Mouse (Mus musculus) embryo, embryonic 10.5 days (tissue): ENCODE measurements around the gene Bcor.
A peak's percentile ranks its signal among the peaks of the same experiment; 100 is the strongest.

ENCODE experiments used
- DNase-seq: peaks from one replicate; pipeline ENCODE4 v3.0.0-alpha.2; 2015; ENCODE audit warnings: low spot score

Bcor gene

GRCm38 (mm10) chrX:12062121-12062931, 97.8 kb downstream of the Bcor start:
- no peak for DNase-seq

DNA sequence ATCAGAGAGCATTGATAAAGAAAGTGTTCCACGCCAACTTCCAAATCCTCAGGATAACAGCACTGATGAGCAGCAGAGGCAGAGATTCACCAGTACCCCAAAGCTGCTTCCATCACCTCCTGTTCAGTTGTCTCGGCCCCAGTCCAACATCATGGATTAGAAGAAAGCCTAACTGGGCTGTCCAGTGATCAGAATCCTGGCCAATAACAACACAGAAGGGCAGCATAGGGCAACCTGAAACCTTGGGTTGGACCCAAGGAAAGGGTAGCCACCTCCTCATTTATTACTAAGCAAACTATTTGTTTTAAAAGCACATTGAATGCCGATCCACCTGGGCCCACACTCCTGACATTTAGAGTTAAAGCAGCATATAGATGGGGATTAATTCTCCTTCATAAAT, 99.3 kb downstream of the Bcor start:
- DNase-seq = no peak

DNA sequence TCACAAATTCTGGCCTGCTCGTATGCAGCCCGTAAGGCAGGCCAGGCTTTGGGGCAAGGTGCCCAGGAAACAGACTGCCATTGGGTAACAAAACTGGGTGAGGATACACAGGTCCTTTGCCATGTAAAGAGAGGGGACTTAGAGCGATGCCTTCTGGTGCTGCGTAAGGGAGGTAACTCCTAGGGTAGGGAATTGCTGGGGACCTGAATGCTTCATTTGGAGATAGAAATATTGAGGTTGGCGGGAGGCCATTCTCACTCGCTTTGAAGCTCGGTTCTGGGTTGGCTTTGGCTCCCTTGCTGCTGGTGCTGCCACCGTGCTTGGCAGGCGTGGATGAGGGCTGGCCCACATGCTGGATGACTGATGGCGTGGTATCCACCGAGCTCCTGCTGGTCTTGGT, 102.9 kb downstream of the Bcor start:
- DNase-seq = no peak

GRCm38 (mm10) chrX:12053315-12053914, 106.7 kb downstream of the Bcor start:
- no peak for DNase-seq

DNA sequence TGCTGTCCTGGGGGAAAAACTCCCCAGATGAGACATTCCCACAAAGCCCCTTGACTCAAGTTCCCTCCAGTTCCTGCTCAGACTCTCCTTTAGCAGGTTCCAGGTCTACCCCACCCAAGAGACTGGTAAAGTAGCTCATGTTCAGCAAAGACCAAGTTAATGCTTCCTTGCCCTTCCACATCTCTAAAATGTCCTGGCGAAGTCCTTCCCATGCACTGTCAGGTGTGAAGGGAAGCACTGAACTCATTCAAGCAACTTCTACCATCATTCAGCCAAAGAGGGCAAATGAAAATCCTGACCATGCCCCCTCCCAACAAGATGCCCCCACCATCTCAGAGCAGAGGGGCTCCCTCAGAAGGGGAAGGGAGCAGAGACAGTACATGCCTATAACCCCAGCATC, 107.5 kb downstream of the Bcor start:
- no peak for DNase-seq

- DNase-seq = no peak
Observed at GRCm38 (mm10) chrX:12048721-12049120, 111.4 kb downstream of the Bcor start.

- DNase-seq = no peak
Observed at GRCm38 (mm10) chrX:12048166-12048565, 112.0 kb downstream of the Bcor start.

DNA sequence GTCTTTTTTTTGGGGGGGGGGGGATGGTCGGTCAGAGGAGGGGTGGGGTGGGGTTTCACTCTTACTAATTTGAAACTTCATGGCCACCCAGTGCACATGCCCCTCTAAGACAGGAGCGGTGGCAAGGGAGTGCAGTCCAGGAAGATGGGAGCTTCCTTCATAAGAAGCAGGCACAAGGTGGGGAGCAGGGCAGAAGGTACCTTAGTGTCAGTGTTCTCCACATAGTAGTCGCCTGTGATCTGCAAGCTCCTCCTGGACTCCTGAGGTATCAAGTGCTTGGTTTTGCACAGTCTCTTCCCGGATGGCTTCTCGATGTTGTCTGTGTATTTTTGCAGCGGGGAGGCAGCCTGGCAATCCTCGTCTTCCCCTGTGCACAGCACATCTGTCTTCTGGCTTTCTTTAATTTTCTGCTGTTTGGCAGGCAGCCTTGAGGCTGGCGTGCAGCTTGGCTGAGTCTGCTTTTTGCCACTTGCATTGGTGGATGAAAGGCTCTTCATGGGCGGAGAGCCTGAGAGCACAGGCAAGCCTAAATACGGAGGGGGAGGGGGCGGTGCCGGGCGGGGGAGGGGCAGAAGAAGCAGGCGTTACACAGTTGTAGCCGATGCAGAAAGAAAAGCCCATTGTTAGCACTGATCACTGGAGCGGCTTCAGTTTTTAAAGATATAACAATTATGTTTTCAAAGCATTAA, 112.8 kb downstream of the Bcor start:
- DNase-seq = no peak

- no peak for DNase-seq
Observed at GRCm38 (mm10) chrX:12046676-12047075, 113.5 kb downstream of the Bcor start.

DNA sequence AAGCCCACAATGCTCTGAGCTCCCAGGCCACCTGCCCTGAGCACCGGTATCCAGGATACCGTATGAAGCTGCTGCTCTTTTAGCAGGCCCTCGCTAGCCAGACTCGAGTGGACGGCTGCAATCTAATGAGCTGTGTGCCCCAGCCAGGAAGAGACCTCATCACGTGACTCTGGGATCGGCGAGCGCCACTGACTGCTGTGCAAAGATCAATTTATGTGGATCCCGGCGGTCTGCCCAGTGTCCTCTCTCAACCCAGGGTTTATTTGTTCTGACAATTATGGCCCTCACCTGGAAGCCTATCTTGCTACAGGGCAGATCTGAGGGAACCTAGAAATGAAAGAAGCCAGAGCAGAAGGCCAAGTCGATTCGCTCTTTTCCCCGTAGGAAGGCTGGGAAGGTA, 116.8 kb downstream of the Bcor start:
- no peak for DNase-seq

DNA sequence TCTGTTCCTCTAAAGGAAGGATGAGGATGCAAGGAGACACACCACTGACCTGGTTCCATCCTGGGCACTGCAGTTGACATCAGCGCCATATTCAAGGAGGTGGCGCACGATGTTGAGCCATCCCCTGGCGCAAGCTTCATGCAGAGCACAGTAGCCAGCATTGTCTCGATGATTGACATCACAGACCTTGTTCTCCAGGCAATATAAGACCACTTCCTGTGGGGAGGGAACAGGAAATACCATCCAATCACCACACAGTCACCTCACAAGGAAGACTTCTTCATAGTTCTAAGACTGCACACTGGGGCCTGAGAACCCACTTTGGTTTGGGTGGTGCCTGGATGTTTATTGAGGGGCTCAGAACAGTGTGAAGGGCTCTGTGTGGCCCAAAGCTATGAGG, 118.7 kb downstream of the Bcor start:
- no peak for DNase-seq

- DNase-seq = no peak
Observed at GRCm38 (mm10) chrX:12014726-12015464, 145.3 kb downstream of the Bcor start.

- no peak for DNase-seq
Observed at GRCm38 (mm10) chrX:12010660-12011059, 149.5 kb downstream of the Bcor start.

DNA sequence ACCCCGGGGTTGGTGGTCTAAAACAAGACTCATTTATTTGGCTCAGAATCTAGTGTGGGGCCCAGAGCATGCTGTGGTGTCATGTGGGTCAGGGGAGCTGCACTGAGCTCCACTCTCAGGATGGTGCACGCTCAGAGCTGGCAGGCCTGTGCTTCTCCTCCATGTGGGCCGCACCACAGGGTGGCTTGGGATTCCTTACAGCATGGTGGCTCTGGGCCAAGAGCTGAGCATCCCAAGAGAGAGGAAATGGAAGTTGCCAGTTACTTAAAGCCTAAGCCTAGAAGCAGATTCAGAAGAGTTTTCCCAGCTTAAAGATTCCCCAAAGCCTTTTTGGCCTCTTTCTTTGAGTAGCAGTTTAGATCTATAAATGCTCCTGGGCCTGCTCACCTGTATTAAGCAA, 151.1 kb downstream of the Bcor start:
- no peak for DNase-seq

DNA sequence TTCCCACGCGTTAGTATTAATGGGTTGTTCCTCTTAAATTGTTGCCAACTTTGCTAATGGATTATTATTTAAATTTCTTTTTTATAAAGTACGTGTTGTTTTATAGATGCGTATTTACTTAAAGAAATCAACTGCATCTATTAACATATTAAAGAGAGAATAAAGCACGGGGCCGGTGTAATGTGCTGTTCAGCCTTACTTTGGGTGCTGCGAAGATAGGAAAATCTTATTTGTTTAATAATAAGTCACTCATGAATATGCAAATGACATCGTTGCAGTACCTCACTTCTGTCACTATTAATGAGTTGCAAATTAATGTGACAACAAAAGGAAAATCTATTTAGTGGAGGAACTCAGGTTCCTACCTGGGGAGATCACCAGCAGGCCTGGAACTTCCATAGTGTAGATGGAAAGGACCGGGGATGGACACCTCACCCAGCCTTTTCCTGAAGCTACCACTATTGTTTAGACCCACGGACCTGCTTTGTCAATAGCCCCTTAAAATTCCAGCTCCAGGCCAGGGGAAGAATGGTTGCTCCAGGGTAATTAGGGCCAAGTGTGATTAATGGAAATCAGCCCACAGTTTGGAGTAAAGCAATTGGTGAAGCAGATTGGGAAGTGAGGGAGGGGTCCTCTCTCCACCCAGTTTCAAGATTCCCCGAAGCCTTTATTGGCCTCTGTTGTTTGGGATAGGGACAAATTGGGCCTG, 152.2 kb downstream of the Bcor start:
- no peak for DNase-seq

DNA sequence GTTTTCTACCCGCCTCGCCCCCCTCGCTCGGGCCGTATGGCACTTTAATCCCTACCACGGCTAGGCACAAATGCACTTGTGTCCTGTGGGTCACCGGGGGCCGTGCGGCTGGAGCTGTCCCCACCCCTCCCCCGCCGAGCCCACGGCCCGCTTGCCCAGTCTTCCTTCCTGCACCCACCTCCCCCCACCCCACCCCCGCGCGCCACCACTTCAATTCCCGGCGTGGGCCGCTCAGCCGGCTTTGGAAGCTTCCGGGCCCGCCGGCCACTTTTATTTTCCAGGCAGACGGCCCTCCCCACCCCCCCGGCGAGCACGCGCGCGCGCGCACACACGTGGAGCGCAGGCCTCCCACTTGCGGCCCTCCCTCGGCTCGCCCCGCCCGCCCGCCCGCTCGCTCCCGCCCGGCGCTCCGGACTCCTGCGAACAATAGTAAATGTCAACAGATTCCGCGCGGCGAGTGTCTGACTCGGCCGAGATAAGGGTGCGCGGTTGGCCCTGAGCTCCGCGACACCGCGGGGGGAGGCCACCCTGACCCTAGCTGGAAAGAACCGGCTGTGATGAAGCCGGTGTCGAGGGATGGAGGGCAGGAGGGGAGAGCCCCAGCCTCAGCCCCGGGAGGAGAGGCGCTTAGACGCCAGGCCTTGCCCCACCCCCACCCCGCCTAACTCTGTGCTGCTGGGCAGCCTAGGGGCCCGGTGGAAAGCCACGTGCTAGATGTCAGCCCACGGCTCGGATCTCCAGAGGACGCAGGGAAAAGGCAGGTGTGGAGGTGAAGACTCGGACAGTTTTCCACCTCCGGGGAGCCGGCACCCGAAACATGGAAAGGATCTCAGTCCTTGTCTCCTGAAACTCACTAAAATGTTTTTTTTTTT, 153.0 kb downstream of the Bcor start:
- DNase-seq = peak; percentile 80

GRCm38 (mm10) chrX:12006031-12006881, 153.9 kb downstream of the Bcor start:
- DNase-seq = peak; percentile 50

DNA sequence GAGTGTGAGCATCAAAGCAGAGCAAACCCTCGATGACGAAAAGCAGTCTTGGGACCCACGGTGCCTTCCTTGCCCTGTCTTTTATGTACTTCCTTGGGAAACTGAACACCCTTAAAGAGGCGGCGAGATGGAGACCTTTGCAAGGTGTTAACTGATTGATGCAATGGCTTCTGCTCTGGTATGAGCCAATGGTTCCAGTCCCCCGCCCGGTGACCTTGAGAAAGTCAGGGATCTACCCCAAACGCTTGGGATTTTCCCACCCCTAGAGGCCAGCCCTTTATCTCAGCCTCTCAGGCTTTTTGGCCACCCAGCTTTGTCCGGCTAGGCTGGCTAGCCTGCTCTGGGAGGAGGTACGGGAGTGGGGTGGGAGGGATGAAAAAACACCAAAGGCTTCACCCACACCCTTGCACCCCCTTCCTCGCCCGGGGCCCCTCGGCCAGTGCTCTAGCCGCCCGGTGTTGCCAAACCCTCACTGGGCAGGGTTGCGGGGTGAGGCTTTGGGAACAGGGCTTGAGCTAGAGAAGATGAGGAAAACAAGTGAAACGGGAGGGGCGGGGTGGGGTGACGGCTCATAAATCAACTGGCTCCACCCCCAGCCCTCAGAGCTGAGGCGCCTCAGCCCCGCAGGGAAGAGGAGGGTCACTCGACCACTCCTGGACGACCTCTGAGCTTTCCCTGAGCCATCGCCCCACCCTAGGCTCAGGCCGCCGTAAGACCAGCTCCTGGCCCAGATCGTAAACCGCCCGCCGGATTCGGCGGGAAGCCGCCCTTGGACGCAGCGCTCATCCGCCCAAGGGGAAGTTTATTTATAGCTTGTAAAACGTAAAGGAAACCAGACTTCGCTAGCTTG, 154.7 kb downstream of the Bcor start:
- DNase-seq = peak; percentile 80

- no peak for DNase-seq
Observed at GRCm38 (mm10) chrX:12004416-12004815, 155.7 kb downstream of the Bcor start.
